Mouse (Mus musculus) forebrain, embryonic 14.5 days (tissue): ENCODE results near the gene Lrrc17. TPM values are rescaled to one million over a fixed set of nuclear protein-coding genes. Genes with fewer than 3 reads are reported as not detected.

Experiments used
- ATAC-seq: fragments of 200-750 bp; cut with Nextera tagmentation; 2 replicates; pipeline ENCODE4 v1.8.0; 2017; ENCODE audit warnings: mild to moderate bottlenecking, moderate library complexity
- DNase-seq: peaks from one replicate; pipeline ENCODE4 v3.0.0-alpha.2; 2015; ENCODE audit warnings: low spot score
- H3K27ac ChIP-seq: fragments of 300-500 bp; sonication (generic); 2 replicates; pipeline ENCODE4 v1.5.1; 2014; ENCODE audit warnings: low read depth, mild to moderate bottlenecking, control low read depth, low read length, moderate library complexity
- H3K27me3 ChIP-seq: fragments of 300-500 bp; sonication (generic); replicated peaks from 2 replicates; pipeline ENCODE4 v1.6.1; 2014; ENCODE audit warnings: low read length, control low read depth, mixed read lengths; ENCODE audit not compliant: control insufficient read depth, insufficient read depth
- H3K36me3 ChIP-seq: fragments of 300-500 bp; sonication (generic); 2 replicates; pipeline ENCODE4 v1.6.1; 2014; ENCODE audit warnings: low read length, control low read depth; ENCODE audit not compliant: control insufficient read depth, insufficient read depth
- H3K4me1 ChIP-seq: fragments of 300-500 bp; sonication (generic); 2 replicates; pipeline ENCODE4 v1.6.1; 2014; ENCODE audit warnings: antibody characterized with exemption, low read length, control low read depth; ENCODE audit not compliant: control insufficient read depth, insufficient read depth
- H3K4me2 ChIP-seq: fragments of 300-500 bp; sonication (generic); 2 replicates; pipeline ENCODE4 v1.6.1; 2014; ENCODE audit warnings: mild to moderate bottlenecking, control low read depth, low read length
- H3K4me3 ChIP-seq: fragments of 300-500 bp; sonication (generic); 2 replicates; pipeline ENCODE4 v1.5.1; 2014; ENCODE audit warnings: low read depth, low read length, control low read depth
- H3K9ac ChIP-seq: fragments of 300-500 bp; sonication (generic); 2 replicates; pipeline ENCODE4 v1.6.1; 2014; ENCODE audit warnings: mild to moderate bottlenecking, low read length, control low read depth, moderate library complexity
- H3K9me3 ChIP-seq: fragments of 300-500 bp; sonication (generic); replicated peaks from 2 replicates; pipeline ENCODE4 v1.6.1; 2016; ENCODE audit warnings: low read length, control low read depth, mixed read lengths; ENCODE audit not compliant: control insufficient read depth
- WGBS: fragments of 180-500 bp; shearing (Covaris S2); extraction: QIAGEN DNeasy Blood & Tissue Kit; methylation state at CpG from one replicate; pipeline ENCODE4 v1.1.7; 2014; 5-methylcytosine and 5-hydroxymethylcytosine counted together
- polyA plus RNA-seq: library from polyadenylated mRNA; unstranded; fragments of >200 nt; fragmentation: Nextera tagmentation; extraction: Ambion mirVana; gene quantifications from 2 replicates; pipeline ENCODE4 v1.2.1, GENCODE M21; 2014

Gene Lrrc17
- polyA plus RNA-seq, 1 experiment from 2014 or later: 6.3 TPM

- Histone ChIP-seq H3K27me3 (no peaks in the 10 kb centered on the region), H3K9me3 (no peaks in the 10 kb centered on the region), H3K9ac (no peak overlapping the region), H3K4me3 (no peak overlapping the region), H3K36me3 (no peaks in the 10 kb centered on the region), H3K27ac (no peak overlapping the region), H3K4me2 (no peak overlapping the region), H3K4me1 (no peaks in the 10 kb centered on the region)
- no peak for ATAC-seq
- DNase-seq: no peak
- WGBS: 94% methylated on average over 15 of the region's 15 CpGs
These were observed 15.1 kb upstream of the Lrrc17 start for GRCm38 (mm10) chr5:21528068-21528842.

DNA sequence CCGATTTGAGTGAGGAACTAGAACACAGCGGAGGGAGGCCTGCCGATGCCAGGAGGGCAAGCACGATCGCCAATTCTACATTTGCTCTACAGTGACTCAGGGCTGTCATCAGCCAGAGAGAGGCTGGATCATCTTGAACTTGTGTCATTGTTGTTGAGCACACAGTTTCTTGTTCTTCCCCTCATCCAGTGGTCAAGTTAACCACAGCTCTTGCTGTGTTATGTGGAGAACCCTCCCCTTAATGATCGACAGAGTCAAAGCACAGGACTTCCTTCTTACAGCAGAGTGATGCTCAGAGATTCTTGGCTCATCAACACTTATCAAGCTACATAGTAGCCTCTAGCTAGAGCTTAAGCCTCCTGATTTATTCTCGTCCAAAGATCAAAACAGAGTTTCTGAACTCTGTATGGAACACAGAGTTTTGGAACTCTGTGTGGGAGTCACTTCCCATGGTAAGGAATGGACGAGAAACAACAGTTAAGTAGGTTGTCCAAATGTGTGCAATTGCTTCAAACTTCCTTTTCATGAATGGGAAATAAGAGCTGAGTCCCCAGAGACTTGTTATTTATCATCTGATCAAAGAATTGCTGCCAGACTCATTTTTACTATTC, 14.1 kb upstream of the Lrrc17 start:
- WGBS: 88% methylated on average over 8 of the region's 8 CpGs
- no peak for ATAC-seq
- DNase-seq: no peak
- Histone ChIP-seq H3K9ac (no peak overlapping the region), H3K4me2 (no peak overlapping the region), H3K27me3 (no peaks in the 10 kb centered on the region), H3K4me1 (no peaks in the 10 kb centered on the region), H3K36me3 (no peaks in the 10 kb centered on the region), H3K9me3 (no peaks in the 10 kb centered on the region), H3K27ac (no peak overlapping the region), H3K4me3 (no peak overlapping the region)

GRCm38 (mm10) chr5:21532126-21532525, 11.2 kb upstream of the Lrrc17 start:
- 88% methylated on average over 2 of the region's 2 CpGs for WGBS
- no peak overlapping the region for H3K4me2 ChIP-seq
- no peaks in the 10 kb centered on the region for H3K27me3 ChIP-seq
- ATAC-seq (no peak), DNase-seq (no peak)
- no peaks in the 10 kb centered on the region for H3K36me3 ChIP-seq
- no peak overlapping the region for H3K9ac ChIP-seq
- H3K9me3 ChIP-seq: no peaks in the 10 kb centered on the region
- H3K4me3 ChIP-seq: no peak overlapping the region
- H3K4me1 ChIP-seq: no peaks in the 10 kb centered on the region
- H3K27ac ChIP-seq: no peak overlapping the region

GRCm38 (mm10) chr5:21532921-21533320, 10.4 kb upstream of the Lrrc17 start:
- no peak overlapping the region for H3K4me2 ChIP-seq
- 92% methylated on average over 5 of the region's 5 CpGs for WGBS
- no peak overlapping the region for H3K4me3 ChIP-seq
- no peaks in the 10 kb centered on the region for H3K9me3 ChIP-seq
- ATAC-seq (no peak), DNase-seq (no peak)
- H3K27me3 ChIP-seq: no peaks in the 10 kb centered on the region
- H3K9ac ChIP-seq: no peak overlapping the region
- no peaks in the 10 kb centered on the region for H3K4me1 ChIP-seq
- no peaks in the 10 kb centered on the region for H3K36me3 ChIP-seq
- no peak overlapping the region for H3K27ac ChIP-seq

DNA sequence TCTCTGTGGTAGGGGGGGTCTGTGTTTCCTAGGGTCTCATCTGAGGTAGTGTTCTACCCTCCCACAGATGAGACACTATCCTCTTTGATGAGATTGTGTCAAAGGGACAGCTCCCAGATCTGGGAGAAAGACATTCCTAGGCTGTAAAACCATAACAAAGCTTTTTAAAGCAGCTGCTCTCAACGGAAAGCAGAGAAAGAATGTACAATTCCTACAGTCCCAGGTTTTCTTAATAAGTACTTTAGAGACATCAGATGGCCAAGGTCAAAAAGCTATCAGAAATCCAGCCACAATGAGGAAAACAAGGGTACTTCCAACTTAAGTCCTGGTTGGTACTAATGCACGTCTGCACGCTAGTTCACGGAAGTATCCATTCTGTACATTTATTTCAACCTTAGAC, 1.1 kb upstream of the Lrrc17 start:
- Histone ChIP-seq H3K4me1 (0 out of 2 replicates have a peak, but pooled peaks cover 2% of the 10 kb centered on the region), H3K36me3 (no peaks in the 10 kb centered on the region), H3K4me2 (no peak overlapping the region), H3K27me3 (no peaks in the 10 kb centered on the region), H3K9ac (no peak overlapping the region), H3K9me3 (no peaks in the 10 kb centered on the region), H3K4me3 (no peak overlapping the region), H3K27ac (no peak overlapping the region)
- ATAC-seq (no peak), DNase-seq (no peak)
- 87% methylated on average over 4 of the region's 4 CpGs for WGBS

DNA sequence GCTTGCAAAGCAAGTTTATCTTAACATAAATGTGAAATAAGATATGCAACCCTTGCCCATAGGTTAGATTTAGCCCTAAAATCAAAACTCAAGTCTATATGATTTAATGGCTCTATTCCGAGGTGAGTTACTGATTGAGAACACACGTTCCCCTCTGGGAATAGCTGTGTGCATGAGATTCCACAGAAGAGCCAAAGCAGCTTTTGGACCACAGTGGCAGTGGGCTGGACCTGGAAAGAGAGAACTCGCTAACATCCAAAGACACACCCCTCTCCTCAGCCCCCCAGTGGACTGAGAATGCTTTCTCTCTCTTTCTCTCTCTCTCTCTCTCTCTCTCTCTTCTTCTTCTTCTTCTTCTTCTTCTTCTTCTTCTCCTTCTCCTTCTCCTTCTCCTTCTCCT, 1.5 kb downstream of the Lrrc17 start:
- WGBS: 81% methylated on average over 3 of the region's 3 CpGs
- Histone ChIP-seq H3K4me2 (no peak overlapping the region), H3K4me3 (no peak overlapping the region), H3K9me3 (no peaks in the 10 kb centered on the region), H3K27me3 (no peaks in the 10 kb centered on the region), H3K4me1 (0 out of 2 replicates have a peak, but pooled peaks cover 2% of the 10 kb centered on the region), H3K27ac (no peak overlapping the region), H3K36me3 (no peaks in the 10 kb centered on the region), H3K9ac (no peak overlapping the region)
- ATAC-seq (no peak), DNase-seq (no peak)

- Histone ChIP-seq H3K4me1 (0 out of 2 replicates have a peak, but pooled peaks cover 2% of the 10 kb centered on the region), H3K27me3 (no peaks in the 10 kb centered on the region), H3K9me3 (no peaks in the 10 kb centered on the region), H3K4me3 (no peak overlapping the region), H3K36me3 (no peaks in the 10 kb centered on the region), H3K9ac (no peak overlapping the region), H3K27ac (no peak overlapping the region), H3K4me2 (no peak overlapping the region)
- DNase-seq: no peak
- no peak for ATAC-seq
These were observed 1.9 kb downstream of the Lrrc17 start for GRCm38 (mm10) chr5:21545227-21545626.

- Histone ChIP-seq H3K27ac (no peak overlapping the region), H3K4me1 (0 out of 2 replicates have a peak, but pooled peaks cover 2% of the 10 kb centered on the region), H3K36me3 (no peaks in the 10 kb centered on the region), H3K4me2 (no peak overlapping the region), H3K9me3 (no peaks in the 10 kb centered on the region), H3K4me3 (no peak overlapping the region), H3K27me3 (no peaks in the 10 kb centered on the region), H3K9ac (no peak overlapping the region)
- whole genome bisulfite sequencing: 95% methylated on average over 4 of the region's 4 CpGs
- DNase-seq: no peak
- no peak for ATAC-seq
These were observed 2.4 kb downstream of the Lrrc17 start for GRCm38 (mm10) chr5:21545786-21546185.

DNA sequence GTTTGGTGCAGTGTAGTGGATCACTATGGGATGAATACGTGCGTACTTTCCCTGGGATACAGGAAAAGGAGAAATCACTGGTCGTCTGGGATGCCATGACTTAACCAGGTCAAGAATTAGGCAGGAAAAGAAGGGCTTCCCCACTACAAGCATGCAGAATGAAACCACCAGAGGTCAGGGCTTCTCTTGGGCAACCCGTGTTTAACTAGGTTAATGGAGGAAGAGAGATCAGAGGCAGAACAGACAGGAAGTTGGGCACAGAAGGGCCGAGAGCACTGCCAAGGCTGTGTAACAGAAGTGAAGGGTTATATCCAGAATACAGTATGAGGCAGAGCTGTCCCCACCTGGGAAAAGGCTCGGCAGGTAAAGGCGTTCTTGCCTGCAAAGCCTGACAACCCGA, 3.6 kb downstream of the Lrrc17 start:
- Histone ChIP-seq H3K9me3 (no peaks in the 10 kb centered on the region), H3K9ac (no peak overlapping the region), H3K27me3 (no peaks in the 10 kb centered on the region), H3K27ac (no peak overlapping the region), H3K4me2 (no peak overlapping the region), H3K4me1 (0 out of 2 replicates have a peak, but pooled peaks cover 2% of the 10 kb centered on the region), H3K36me3 (no peaks in the 10 kb centered on the region), H3K4me3 (no peak overlapping the region)
- ATAC-seq (no peak), DNase-seq (no peak)
- WGBS: 86% methylated on average over 8 of the region's 8 CpGs
